Mouse (Mus musculus) forebrain, embryonic 13.5 days (tissue): ENCODE data around the gene Krt19. TPM values are rescaled to one million over a fixed set of nuclear protein-coding genes. Genes with fewer than 3 reads are reported as not detected.

Experiments used
- ATAC-seq: fragments of 200-750 bp; cut with Nextera tagmentation; 2 replicates; pipeline ENCODE4 v1.8.0; 2017
- H3K27ac ChIP-seq: fragments of 300-500 bp; sonication (generic); 2 replicates; pipeline ENCODE4 v1.5.1; 2015; ENCODE audit warnings: inconsistent platforms, mild to moderate bottlenecking, moderate library complexity
- H3K27me3 ChIP-seq: fragments of 300-500 bp; sonication (generic); 2 replicates; pipeline ENCODE4 v1.6.1; 2015; ENCODE audit warnings: mild to moderate bottlenecking, inconsistent platforms
- H3K36me3 ChIP-seq: fragments of 300-500 bp; sonication (generic); 2 replicates; pipeline ENCODE4 v1.6.1; 2015; ENCODE audit warnings: mild to moderate bottlenecking, inconsistent platforms; ENCODE audit not compliant: poor library complexity, severe bottlenecking
- H3K4me1 ChIP-seq: fragments of 300-500 bp; sonication (generic); 2 replicates; pipeline ENCODE4 v1.6.1; 2015; ENCODE audit warnings: inconsistent platforms
- H3K4me2 ChIP-seq: fragments of 300-500 bp; sonication (generic); 2 replicates; pipeline ENCODE4 v1.6.1; 2015; ENCODE audit warnings: inconsistent platforms, mild to moderate bottlenecking, moderate library complexity
- H3K4me3 ChIP-seq: fragments of 300-500 bp; sonication (generic); 2 replicates; pipeline ENCODE4 v1.5.1; 2015; ENCODE audit warnings: mild to moderate bottlenecking, inconsistent platforms
- H3K9ac ChIP-seq: fragments of 300-500 bp; sonication (generic); 2 replicates; pipeline ENCODE4 v1.6.1; 2015; ENCODE audit warnings: mild to moderate bottlenecking, inconsistent platforms
- H3K9me3 ChIP-seq: fragments of 300-500 bp; sonication (generic); replicated peaks from 2 replicates; pipeline ENCODE4 v1.6.1; 2016; ENCODE audit warnings: inconsistent platforms
- whole genome bisulfite sequencing: fragments of 180-500 bp; shearing (Covaris S2); methylation state at CpG from one replicate; pipeline ENCODE4 v1.1.7; 2015; 5-methylcytosine and 5-hydroxymethylcytosine counted together
- polyA plus RNA-seq: library from polyadenylated mRNA; unstranded; fragments of >200 nt; fragmentation: Nextera tagmentation; extraction: Ambion mirVana; gene quantifications from 2 replicates; pipeline ENCODE4 v1.2.1, GENCODE M21; 2015

The Krt19 gene
- polyA plus RNA-seq, 1 experiment from 2014 or later, result 0.49 TPM

DNA sequence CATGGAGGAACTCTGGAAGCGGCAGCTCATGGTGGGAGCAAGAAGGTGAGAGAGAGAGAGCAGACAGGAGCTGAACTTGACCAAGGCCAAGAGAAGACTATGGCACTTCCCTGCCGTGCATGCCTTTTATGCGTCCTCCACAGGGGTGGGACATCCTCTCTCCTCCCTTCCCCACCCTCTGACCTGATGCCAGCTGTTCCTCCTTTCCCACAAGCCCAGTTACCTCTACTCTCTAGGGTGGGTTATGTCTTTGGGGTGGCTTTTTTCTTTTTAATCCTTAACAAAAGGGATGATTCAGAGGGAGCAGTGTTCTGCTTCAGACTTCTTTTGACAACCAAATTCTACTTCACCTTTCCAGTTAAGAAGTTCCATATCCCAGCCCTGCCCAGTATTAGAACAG, 27.0 kb downstream of the Krt19 start, which contains the start of gene Krt13:
TSS of gene Krt13 (minus strand) at position 101 of the 400 bp plus-strand sequence.
- 88% methylated on average over 3 of the region's 3 CpGs for WGBS
- H3K4me2 ChIP-seq, result no peak within 1 kb of the TSS
- H3K9me3 ChIP-seq, result no peaks in the 10 kb centered on the region
- no peak for ATAC-seq
- no peak within 1 kb of the TSS for H3K9ac ChIP-seq
- H3K27me3 ChIP-seq, result no peaks in the 10 kb centered on the region
- H3K4me3 ChIP-seq, result no peak within 1 kb of the TSS
- H3K27ac ChIP-seq, result no peak within 1 kb of the TSS
- H3K36me3 ChIP-seq, result no peaks in the 10 kb centered on the region
- H3K4me1 ChIP-seq, result no peaks in the 10 kb centered on the region

DNA sequence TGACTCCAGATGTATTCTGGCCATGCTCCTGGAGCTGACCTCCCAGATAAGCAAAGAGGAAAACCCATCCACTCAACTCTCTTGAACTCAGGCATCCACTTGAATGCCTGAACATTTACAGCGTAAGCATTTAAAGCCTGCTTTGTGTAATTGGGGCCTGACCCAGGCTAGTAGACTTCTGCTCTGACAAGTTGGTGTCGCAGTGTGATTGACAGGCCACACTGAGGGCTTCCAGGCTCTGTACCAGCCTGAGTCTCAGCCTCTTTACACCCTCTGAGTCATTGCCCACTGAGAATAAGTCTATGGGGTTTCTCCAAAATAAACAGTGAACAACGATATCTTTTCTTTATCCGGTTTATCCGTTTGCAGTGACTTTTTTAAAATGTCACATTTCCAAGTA, 28.1 kb downstream of the Krt19 start:
- no peak overlapping the region for H3K9ac ChIP-seq
- H3K4me1 ChIP-seq, result no peaks in the 10 kb centered on the region
- H3K4me3 ChIP-seq, result no peak overlapping the region
- no peak overlapping the region for H3K4me2 ChIP-seq
- H3K9me3 ChIP-seq, result no peaks in the 10 kb centered on the region
- no peak overlapping the region for H3K27ac ChIP-seq
- H3K27me3 ChIP-seq, result no peaks in the 10 kb centered on the region
- 92% methylated on average over 5 of the region's 5 CpGs for WGBS
- no peaks in the 10 kb centered on the region for H3K36me3 ChIP-seq
- no peak for ATAC-seq

DNA sequence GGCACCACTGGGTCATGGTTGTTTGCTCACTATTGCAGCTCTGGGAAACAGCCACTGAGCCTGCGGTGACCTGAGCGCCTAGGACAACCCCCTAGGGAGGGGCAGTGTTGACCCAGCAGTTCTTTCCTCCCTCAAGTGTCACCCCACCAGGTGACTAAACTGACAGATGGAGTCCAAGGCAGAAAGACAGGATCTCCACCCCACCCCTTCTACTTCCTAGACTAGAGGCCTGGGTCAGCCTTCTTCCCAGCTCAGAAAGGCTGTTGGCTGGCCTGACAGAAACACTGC, 34.8 kb downstream of the Krt19 start:
- no peaks in the 10 kb centered on the region for H3K4me1 ChIP-seq
- WGBS, result 97% methylated on average over 2 of the region's 2 CpGs
- H3K9me3 ChIP-seq, result no peaks in the 10 kb centered on the region
- ATAC-seq, result no peak
- no peak overlapping the region for H3K27ac ChIP-seq
- no peak overlapping the region for H3K4me3 ChIP-seq
- no peak overlapping the region for H3K4me2 ChIP-seq
- no peaks in the 10 kb centered on the region for H3K36me3 ChIP-seq
- H3K27me3 ChIP-seq, result no peaks in the 10 kb centered on the region
- H3K9ac ChIP-seq, result no peak overlapping the region

DNA sequence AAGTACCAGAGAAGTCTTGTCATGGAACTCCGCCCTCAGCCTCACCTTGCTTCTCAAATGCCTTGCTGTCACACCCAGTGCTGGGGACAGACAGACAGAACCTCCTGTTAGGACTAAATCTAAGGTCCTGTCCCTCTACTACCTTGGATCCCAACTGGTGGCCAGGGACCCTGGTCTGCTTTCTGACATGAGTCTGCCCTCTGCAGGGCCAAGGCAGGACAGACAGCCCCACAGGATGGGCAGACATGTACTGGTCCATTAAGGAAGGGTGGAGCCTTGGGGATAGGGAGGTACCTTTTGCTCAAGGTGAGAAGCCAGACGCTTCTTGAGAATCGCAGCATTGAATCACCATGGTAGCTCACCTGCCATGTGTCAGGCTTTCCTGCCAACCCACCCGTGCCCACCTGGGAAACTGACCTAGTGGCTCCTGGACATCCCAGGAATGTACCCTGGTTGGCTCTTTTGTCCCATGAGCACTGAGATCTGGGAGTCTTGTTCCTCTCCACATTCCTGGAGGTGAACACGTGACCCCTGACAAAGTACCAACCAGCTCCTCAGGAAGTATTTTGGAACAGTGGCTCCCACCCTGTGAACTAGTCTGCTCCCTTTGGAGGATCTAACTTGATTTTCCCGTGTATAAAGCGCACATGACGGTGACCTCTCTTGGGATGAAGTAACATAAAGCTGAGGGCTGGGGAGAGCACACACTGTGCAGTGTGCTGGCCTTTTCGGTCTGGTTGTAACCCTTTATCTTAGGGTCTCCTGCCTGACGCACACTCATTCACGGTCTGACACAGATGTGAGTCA, 35.3 kb downstream of the Krt19 start:
- 87% methylated on average over 11 of the region's 11 CpGs for whole genome bisulfite sequencing
- Histone ChIP-seq H3K27ac (no peak overlapping the region), H3K9ac (no peak overlapping the region)

DNA sequence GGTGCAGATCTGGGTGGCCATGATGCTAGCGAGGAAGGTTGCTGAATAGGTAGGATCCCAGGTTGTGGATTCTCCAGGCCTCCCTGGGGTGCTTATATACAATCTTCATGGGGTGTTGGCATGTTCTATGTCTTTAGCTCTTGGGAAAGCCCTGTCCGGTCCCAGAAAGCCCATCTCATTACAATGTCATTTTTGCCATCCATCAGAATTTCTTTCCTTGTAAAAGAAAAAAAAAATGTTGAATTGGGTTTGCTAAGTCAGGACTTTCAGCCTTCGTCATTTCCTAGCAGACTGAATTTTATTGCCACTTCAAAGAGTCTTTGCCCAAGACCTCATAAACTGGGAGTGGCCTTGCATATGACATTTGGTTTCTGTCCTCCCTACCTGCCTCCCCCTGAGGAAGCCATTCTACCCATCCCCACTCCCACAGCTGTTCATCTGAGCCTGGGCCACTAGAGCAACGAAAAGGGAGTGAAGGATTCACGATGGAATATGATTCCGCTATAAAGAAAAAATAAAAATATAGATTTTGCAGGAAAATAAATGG, 42.8 kb downstream of the Krt19 start, which contains the start of gene Krt36:
TSS of gene Krt36 (minus strand) at position 51 of the 547 bp plus-strand sequence.
- no peak within 1 kb of the TSS for H3K4me3 ChIP-seq

More for the DNA sequence above, 35.3 kb downstream of the Krt19 start:
- ATAC-seq, result no peak
- Histone ChIP-seq H3K9me3 (no peaks in the 10 kb centered on the region), H3K4me2 (no peak overlapping the region), H3K4me3 (no peak overlapping the region), H3K36me3 (no peaks in the 10 kb centered on the region), H3K4me1 (no peaks in the 10 kb centered on the region), H3K27me3 (no peaks in the 10 kb centered on the region)

DNA sequence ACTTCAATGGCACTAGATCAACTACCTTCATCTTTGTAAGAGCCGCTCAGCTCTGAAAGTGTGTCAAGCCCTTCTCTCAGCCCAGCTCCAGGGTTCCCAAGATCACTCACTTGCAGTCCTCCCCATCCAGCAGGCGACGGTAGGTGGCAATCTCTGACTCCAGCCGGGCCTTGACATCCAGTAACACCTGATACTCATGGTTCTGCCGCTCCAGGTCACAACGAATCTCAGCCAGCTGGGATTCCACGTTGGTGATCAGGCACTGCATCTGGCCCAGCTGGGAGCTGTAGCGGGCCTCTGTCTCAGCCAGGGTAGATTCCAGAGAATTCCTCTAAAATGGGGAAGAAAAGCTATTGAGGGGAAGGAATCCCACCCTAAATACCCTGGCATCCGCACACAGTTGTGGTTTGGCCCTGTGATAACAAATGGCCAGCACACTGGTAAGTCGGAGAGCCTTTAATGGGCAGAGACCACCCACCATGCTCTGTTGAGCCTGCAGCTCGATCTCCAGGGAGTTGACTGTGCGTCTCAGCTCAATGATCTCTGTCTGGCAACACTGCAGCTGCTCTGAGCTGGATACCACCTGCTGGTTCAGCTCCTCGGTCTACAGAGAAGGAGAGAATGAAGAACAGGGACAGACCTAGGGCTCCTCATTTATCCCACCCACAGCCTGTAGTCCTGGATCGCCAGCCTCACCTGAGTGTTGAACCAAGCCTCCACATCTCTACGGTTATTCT, 45.6 kb downstream of the Krt19 start:
- Histone ChIP-seq H3K27me3 (no peaks in the 10 kb centered on the region), H3K4me1 (no peaks in the 10 kb centered on the region), H3K27ac (no peak overlapping the region), H3K36me3 (no peaks in the 10 kb centered on the region), H3K9ac (no peak overlapping the region), H3K4me2 (no peak overlapping the region), H3K9me3 (no peaks in the 10 kb centered on the region), H3K4me3 (no peak overlapping the region)
- WGBS, result 72% methylated on average over 15 of the region's 15 CpGs
- no peak for ATAC-seq

More for the DNA sequence above, 42.8 kb downstream of the Krt19 start, which contains the start of gene Krt36:
- Histone ChIP-seq H3K27ac (no peak within 1 kb of the TSS), H3K36me3 (no peaks in the 10 kb centered on the region), H3K4me1 (no peaks in the 10 kb centered on the region), H3K9me3 (no peaks in the 10 kb centered on the region), H3K4me2 (no peak within 1 kb of the TSS), H3K27me3 (no peaks in the 10 kb centered on the region), H3K9ac (no peak within 1 kb of the TSS)
- no peak for ATAC-seq
- WGBS, result 91% methylated on average over 6 of the region's 6 CpGs

DNA sequence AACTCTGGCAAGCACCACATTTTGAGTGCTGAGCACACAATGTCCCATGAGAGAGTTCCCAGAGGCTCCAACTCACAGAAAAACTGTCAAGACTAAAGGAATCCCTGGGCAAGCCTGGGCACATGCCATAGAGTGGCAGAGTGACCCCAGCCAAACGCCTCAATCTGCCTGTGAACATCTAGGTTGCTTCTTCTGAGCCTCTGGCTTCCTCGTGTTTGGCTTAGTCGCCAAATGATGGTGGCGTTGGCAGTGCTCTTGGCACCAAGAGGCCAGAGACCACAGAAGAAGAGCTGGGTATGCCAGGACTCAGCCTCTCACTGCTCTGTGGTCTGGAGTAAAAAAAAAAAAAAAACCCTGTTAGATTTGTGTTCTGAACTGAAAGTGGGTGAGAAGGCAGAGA, 48.1 kb downstream of the Krt19 start:
- Histone ChIP-seq H3K27ac (no peak overlapping the region), H3K4me3 (no peak overlapping the region)
- 78% methylated on average over 4 of the region's 4 CpGs for WGBS

DNA sequence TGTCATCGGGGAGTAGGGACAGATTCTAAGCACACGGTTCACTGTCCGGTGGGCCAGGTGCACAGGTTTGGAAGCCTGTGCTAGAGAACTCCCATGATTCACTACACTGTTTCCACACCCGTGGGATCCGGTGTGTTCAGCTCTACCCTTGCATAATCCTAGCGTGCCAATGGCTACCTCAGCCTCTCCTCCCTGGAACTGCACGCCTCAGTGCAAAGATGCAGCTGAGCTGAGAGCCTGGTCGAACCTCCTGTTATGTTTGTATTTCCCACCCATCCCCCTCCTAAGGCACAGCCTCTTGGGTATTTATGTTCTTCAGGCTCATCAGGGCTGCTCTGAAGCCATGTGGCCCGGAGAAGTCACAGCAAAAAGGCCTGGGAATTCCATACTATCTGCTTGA, 50.6 kb downstream of the Krt19 start:
- Histone ChIP-seq H3K27me3 (no peaks in the 10 kb centered on the region), H3K4me3 (no peak overlapping the region), H3K4me1 (no peaks in the 10 kb centered on the region), H3K4me2 (no peak overlapping the region), H3K27ac (no peak overlapping the region), H3K9ac (no peak overlapping the region), H3K9me3 (no peaks in the 10 kb centered on the region), H3K36me3 (no peaks in the 10 kb centered on the region)
- 85% methylated on average over 9 of the region's 9 CpGs for WGBS
- ATAC-seq, result no peak

More for the DNA sequence above, 48.1 kb downstream of the Krt19 start:
- no peaks in the 10 kb centered on the region for H3K9me3 ChIP-seq
- H3K4me1 ChIP-seq, result no peaks in the 10 kb centered on the region
- H3K9ac ChIP-seq, result no peak overlapping the region
- no peak for ATAC-seq
- H3K27me3 ChIP-seq, result no peaks in the 10 kb centered on the region
- no peaks in the 10 kb centered on the region for H3K36me3 ChIP-seq
- H3K4me2 ChIP-seq, result no peak overlapping the region

GRCm38 (mm10) chr11:100096141-100096540, 52.3 kb downstream of the Krt19 start, which contains the start of gene Krt35:
Gene Krt35 (minus strand): TSS chr11:100096241.
- H3K4me2 ChIP-seq, result no peak within 1 kb of the TSS
- no peaks in the 10 kb centered on the region for H3K27me3 ChIP-seq
- H3K4me1 ChIP-seq, result no peaks in the 10 kb centered on the region
- no peak for ATAC-seq
- H3K36me3 ChIP-seq, result no peaks in the 10 kb centered on the region
- no peak within 1 kb of the TSS for H3K4me3 ChIP-seq
- no peak within 1 kb of the TSS for H3K27ac ChIP-seq
- no peaks in the 10 kb centered on the region for H3K9me3 ChIP-seq
- WGBS, result 50% methylated on average over 9 of the region's 9 CpGs
- no peak within 1 kb of the TSS for H3K9ac ChIP-seq

Other genes starting within 250 kb of the Krt19 start
- gene Krtap31-1, start 240.7 kb downstream of the Krt19 start, polyA plus RNA-seq, result not detected in 2 replicates
- not detected in 2 replicates for gene Gm11565, start 233.9 kb downstream of the Krt19 start, polyA plus RNA-seq
- not detected in 2 replicates for gene Krtap31-2, start 212.4 kb downstream of the Krt19 start, polyA plus RNA-seq
- gene Krtap9-5, start 200.2 kb downstream of the Krt19 start, polyA plus RNA-seq, result not detected in 2 replicates
- gene Krtap29-1, start 169.6 kb downstream of the Krt19 start, polyA plus RNA-seq, result not detected in 2 replicates
- not detected in 2 replicates for gene Krtap16-1, start 162.1 kb downstream of the Krt19 start, polyA plus RNA-seq
- not detected in 2 replicates for gene Krtap17-1, start 154.7 kb downstream of the Krt19 start, polyA plus RNA-seq
- gene Krt33a, start 132.5 kb downstream of the Krt19 start, polyA plus RNA-seq, result not detected in 2 replicates
- not detected in 2 replicates for gene Krt33b, start 118.8 kb downstream of the Krt19 start, polyA plus RNA-seq
- gene Krt34, start 107.1 kb downstream of the Krt19 start, polyA plus RNA-seq, result not detected in 2 replicates
- gene Krt31, start 98.1 kb downstream of the Krt19 start, polyA plus RNA-seq, result not detected in 2 replicates
- not detected in 2 replicates for gene Krt32, start 60.4 kb downstream of the Krt19 start, polyA plus RNA-seq
- not detected in 2 replicates for gene Krt35, start 52.4 kb downstream of the Krt19 start, polyA plus RNA-seq
- gene Krt36, start 43.0 kb downstream of the Krt19 start, polyA plus RNA-seq, result not detected in 2 replicates
- gene Krt13, start 27.1 kb downstream of the Krt19 start, polyA plus RNA-seq, result not detected in 2 replicates
- gene Krt15, start 12.7 kb downstream of the Krt19 start, polyA plus RNA-seq, result 0.34 and 0.35 TPM in 2 replicates
- not detected in 2 replicates for gene Krt9, start 44.6 kb upstream of the Krt19 start, polyA plus RNA-seq
- 0.13 and 0.38 TPM in 2 replicates for gene Krt14, start 58.9 kb upstream of the Krt19 start, polyA plus RNA-seq
- not detected in 2 replicates for gene Krt16, start 100.2 kb upstream of the Krt19 start, polyA plus RNA-seq
- gene Krt17, start 112.4 kb upstream of the Krt19 start, polyA plus RNA-seq, result 0.19 and 0.37 TPM in 2 replicates
- not detected in 2 replicates for gene Krt42, start 121.2 kb upstream of the Krt19 start, polyA plus RNA-seq
- 1,595 and 1,677 TPM in 2 replicates for gene Eif1, start 171.2 kb upstream of the Krt19 start, polyA plus RNA-seq
- 0.56 and 0.89 TPM in 2 replicates for gene Gast, start 185.7 kb upstream of the Krt19 start, polyA plus RNA-seq
- gene Hap1, start 207.5 kb upstream of the Krt19 start, polyA plus RNA-seq, result 93.7 and 98.5 TPM in 2 replicates
- 37.1 and 42.8 TPM in 2 replicates for gene Jup, start 249.1 kb upstream of the Krt19 start, polyA plus RNA-seq